Mouse (Mus musculus): ENCODE measurements around the gene Slc2a6.

GRCm38 (mm10) chr2:26993936-26994335 is 33.9 kb downstream of the Slc2a6 start:
- TF ChIP-seq CTCF (conservative IDR thresholded peaks at IDR 0.05; ENCODE audit: insufficient read depth, insufficient read length, low read depth, low read length) (no peak), POLR2A (IDR thresholded peaks at IDR 0.05; ENCODE audit: low read depth, low read length) (no peak)
